Mouse (Mus musculus): Measurements from ENCODE around the gene Tmod2. TPM values are rescaled to one million over a fixed set of nuclear protein-coding genes. Genes with fewer than 3 reads are reported as not detected.

The Tmod2 gene
- 1.8 and 4.1 TPM in 2 replicates for polyA plus RNA-seq (2012; rRNA removed; ENCODE audit: low replicate concordance)

DNA sequence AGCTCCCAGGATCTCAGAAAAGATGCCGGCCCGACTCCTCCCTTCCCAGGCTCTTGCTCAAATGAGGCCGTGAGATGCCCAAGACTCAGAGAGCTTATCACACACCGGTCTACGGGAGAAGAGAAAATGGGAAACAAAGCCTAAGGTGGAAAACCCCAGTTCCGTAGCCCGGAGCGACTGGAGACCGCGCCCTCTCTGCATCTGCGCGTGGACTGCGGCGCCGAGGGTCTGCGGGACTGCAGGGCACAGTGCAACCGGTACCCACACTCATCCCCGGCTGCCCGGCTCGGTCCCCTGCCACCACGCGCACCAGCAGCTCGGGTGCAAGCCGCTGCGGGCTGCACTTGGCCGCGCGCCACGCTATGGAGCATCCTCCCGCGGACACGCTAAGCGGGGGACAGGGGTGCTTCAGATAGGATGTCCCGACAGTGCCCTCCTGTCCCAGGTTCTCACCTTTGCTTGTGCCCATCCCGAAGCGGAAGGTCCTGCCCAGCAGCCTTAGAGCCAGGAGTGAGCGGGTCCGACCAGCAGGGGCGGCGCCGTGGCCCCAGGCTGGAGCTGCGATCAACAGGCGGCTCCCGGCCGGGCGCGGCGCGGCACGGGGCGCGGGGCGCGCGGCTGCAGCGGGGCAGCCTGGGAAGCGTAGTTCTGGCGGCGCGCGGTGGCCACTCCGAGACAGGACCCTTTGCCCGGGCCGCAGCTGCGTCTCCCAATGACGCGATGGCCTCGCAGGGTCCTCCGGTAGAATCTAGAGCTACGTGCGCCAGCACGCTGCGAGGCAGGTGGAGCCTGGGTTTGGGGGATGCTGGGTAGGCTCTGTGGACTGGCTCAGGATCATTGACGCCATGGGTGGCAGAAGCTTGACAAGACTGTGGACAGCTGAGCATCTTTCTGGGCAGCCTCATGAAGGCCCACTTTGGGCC, at the start of gene Tmod2:
Tmod2 (minus strand) TSS at position 755 of the 923 bp plus-strand sequence.

DNA sequence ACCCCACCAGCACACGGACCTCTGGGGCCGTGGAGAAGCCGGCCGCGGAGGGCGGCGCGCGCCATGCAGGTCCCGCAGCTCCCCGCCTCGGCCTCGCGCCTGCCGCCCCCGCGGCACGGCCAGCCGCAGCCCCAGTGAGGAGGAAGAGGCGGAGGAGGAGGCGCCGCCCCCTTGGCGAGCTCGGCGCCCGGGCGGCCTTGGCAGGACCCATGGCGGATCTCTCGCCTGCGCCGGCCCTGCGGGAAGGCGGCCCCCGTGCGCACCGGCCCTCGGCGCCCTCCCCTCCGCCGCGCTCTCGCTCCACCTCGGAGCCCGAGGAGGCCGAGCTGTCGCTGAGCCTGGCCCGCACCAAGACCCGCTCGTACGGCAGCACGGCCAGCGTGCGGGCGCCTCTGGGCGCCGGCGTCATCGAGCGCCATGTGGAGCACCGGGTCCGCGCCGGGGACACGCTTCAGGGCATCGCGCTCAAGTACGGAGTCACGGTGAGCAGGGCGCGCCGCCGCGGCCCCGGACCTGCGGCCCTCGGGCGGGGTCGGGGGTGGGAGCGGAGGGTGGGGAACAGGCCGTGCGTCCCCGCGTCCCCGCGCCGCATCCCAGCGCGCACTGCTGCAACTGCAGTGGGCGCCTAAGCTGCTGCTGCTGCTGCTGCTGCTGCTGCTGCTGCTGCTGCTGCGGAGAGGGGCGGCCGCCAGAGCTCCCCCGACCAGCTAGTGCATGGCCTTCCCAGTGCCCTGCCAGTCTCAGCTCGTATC, 14.6 kb upstream of the Tmod2 start, which contains the start of gene Lysmd2:
Lysmd2 (plus strand) TSS at position 186 of the 752 bp plus-strand sequence.

GRCm38 (mm10) chr9:75559512-75560012, 51.6 kb downstream of the Tmod2 start, which contains the start of gene Tmod3:
TSS of gene Tmod3 (minus strand) at chr9:75559657.

Other genes with a start within 250 kb of the Tmod2 start
- gene Mapk6, start 201.3 kb downstream of the Tmod2 start, polyA plus RNA-seq (2012; rRNA removed; ENCODE audit: low replicate concordance): 37.4 and 41.4 TPM in 2 replicates
- gene Leo1, start 169.8 kb downstream of the Tmod2 start, polyA plus RNA-seq (2012; rRNA removed; ENCODE audit: low replicate concordance): 1.8 and 2.1 TPM in 2 replicates
- gene Tmod3, start 51.7 kb downstream of the Tmod2 start, polyA plus RNA-seq (2012; rRNA removed; ENCODE audit: low replicate concordance): 19.8 and 32.6 TPM in 2 replicates
- gene Lysmd2, start 14.4 kb upstream of the Tmod2 start, polyA plus RNA-seq (2012; rRNA removed; ENCODE audit: low replicate concordance): 24.9 and 51.2 TPM in 2 replicates
- 58.5 and 132 TPM in 2 replicates for gene Scg3, start 72.7 kb upstream of the Tmod2 start, polyA plus RNA-seq (2012; rRNA removed; ENCODE audit: low replicate concordance)
- 0.06 and 0.68 TPM in 2 replicates for gene Bmp5, start 164.0 kb upstream of the Tmod2 start, polyA plus RNA-seq (2012; rRNA removed; ENCODE audit: low replicate concordance)

All from mammary gland, adult 2 months (tissue).